Mouse (Mus musculus) testis, adult 2 months (tissue): ENCODE results near the gene Mgat3. TPM values are rescaled to one million over a fixed set of nuclear protein-coding genes. Genes with fewer than 3 reads are reported as not detected.
A peak's percentile ranks its signal among the peaks of the same experiment; 100 is the strongest.

ENCODE experiments used
- H3K27ac ChIP-seq: fragments of 200-500 bp; 2 replicates; pipeline ENCODE4 v1.5.1; 2012; ENCODE audit warnings: low read depth, low read length; ENCODE audit not compliant: control insufficient read depth, insufficient read depth
- H3K27me3 ChIP-seq: fragments of 200-500 bp; 2 replicates; pipeline ENCODE4 v1.6.1; 2012; ENCODE audit warnings: mild to moderate bottlenecking, low read length, moderate library complexity; ENCODE audit not compliant: control insufficient read depth, insufficient read depth
- H3K36me3 ChIP-seq: fragments of 200-500 bp; 2 replicates; pipeline ENCODE4 v1.6.1; 2012; ENCODE audit warnings: mild to moderate bottlenecking, low read length; ENCODE audit not compliant: control insufficient read depth, insufficient read depth
- H3K4me1 ChIP-seq: fragments of 200-500 bp; 2 replicates; pipeline ENCODE4 v1.6.1; 2012; ENCODE audit warnings: low read length; ENCODE audit not compliant: control insufficient read depth, insufficient read depth
- H3K4me3 ChIP-seq: fragments of 200-500 bp; 2 replicates; pipeline ENCODE4 v1.5.1; 2012; ENCODE audit warnings: low read depth, mild to moderate bottlenecking, low read length, moderate library complexity, mixed read lengths; ENCODE audit not compliant: control insufficient read depth
- CTCF ChIP-seq: fragments of 200-500 bp; IDR thresholded peaks from 2 replicates; pipeline ENCODE4 v1.5.1; 2012; ENCODE audit warnings: low read depth, mild to moderate bottlenecking, inconsistent platforms, low read length, moderate library complexity; ENCODE audit not compliant: control insufficient read depth, insufficient read depth, insufficient replicate concordance
- POLR2A ChIP-seq: fragments of 200-500 bp; IDR thresholded peaks from 2 replicates; pipeline ENCODE4 v1.6.1; 2012; ENCODE audit warnings: low read depth, mild to moderate bottlenecking, inconsistent platforms, low read length, moderate library complexity; ENCODE audit not compliant: control insufficient read depth
- polyA plus RNA-seq: library from polyadenylated mRNA; depleted of rRNA; stranded (reverse); fragments of >200 nt; gene quantifications from 2 replicates; pipeline ENCODE4 v1.2.3, GENCODE M21; 2012

Gene Mgat3
- polyA plus RNA-seq, 1 experiment = 0.38 TPM

DNA sequence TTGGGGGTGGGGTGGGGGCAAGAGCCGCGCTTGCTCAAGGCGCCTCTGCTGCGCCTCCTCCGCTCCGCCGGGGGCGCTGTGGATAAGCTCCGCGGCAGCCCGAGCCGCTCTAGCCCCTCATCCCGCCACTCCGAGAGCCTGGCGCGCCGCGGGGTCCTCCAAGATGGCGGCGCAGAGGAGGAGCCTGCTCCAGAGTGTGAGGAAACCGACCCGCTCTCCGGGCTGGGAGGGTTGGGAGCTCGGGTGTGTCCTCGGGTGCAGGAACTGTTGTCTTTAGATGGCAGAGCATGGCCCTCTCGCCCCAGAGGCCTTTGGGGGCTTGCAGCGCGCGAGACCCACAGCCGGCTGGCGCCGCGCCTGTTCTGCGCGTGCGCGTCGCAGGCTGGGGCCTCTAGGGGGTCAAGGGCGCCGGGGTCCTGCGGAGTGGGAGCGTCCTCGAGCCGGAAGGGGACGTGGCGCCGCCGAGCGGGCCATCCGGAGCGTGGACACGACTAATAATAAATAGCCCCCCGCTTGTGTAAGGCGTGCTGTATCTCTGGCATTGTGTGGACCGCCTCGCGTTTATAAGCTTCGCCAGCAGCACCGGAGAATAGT lies 40.4 kb upstream of the Mgat3 start, which contains the start of gene Tab1:
TSS of gene Tab1 (plus strand) at position 135 of the 594 bp plus-strand sequence.
- H3K4me1 ChIP-seq = peaks cover 20% of the 10 kb centered on the region
- H3K27ac ChIP-seq = peak within 1 kb of the TSS; percentile 97
- no peaks in the 10 kb centered on the region for H3K27me3 ChIP-seq
- no peaks in the 10 kb centered on the region for H3K36me3 ChIP-seq
- TF ChIP-seq CTCF = peak; percentile 81; the same call in 1 of the 2 replicates
- peak; percentile 78; the same call in 1 of the 2 replicates for TF ChIP-seq POLR2A
- peak within 1 kb of the TSS; percentile 95 for H3K4me3 ChIP-seq

DNA sequence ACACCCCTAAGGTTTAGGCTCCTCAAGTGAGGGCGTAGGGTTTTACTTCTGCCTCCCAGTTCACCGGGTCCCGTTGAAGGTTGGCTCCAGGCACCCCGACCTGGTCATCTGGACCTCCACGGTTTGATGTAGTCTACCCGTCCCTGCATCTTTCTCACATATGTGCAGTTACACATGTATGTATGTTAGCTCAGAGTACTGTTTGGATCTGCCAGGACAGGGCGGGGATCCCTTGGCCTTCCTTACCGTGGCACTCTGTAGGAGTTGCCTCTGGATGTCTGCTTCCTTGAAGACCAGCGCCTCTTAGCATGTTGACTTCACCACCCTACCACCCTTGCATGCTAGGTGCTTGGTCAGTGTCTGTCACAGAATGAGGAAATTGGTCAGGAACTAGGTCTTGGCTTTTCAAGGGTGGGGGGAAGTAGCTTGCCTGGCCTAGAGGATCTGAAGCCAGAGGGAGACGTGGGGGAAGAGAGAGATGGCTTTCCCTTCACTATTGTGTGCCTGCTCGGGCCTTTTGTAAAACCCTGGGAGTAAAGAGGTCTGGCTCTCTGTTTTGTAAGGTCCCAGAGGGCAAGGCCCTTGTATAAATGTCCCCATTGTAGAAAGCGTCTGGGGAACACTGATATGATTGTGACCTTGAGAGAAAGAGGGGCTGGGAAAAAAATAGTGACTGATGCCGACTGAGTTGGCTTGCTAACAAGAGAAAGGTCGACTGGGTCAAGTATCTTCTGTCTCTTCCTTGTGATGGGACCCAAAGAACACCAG lies 39.7 kb upstream of the Mgat3 start:
- peaks cover 22% of the 10 kb centered on the region for H3K4me1 ChIP-seq

DNA sequence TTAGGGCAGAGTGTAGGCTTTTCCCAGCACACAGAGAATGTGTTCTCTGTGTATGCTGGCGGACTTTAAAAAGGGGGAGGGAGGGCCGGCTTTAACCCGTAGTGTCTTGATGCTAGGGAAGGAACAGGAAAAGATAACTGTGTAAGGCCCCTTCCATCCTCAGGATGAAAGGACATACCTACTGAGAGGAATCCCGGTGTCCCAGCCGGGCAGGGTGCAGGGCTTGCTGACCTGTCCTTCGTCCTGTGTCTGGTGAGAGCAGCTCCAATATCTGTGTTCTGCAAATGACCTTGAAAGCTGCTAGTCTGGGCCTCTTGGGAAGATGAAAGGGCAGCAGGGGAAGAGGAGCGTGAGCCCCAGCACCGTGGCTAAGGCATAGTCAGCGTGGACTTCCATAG lies 39.1 kb upstream of the Mgat3 start:
- peak overlapping the region; percentile 74; the same call in 1 of the 2 replicates for H3K27ac ChIP-seq
- H3K4me1 ChIP-seq = peaks cover 22% of the 10 kb centered on the region
- TF ChIP-seq CTCF (no peak), POLR2A (no peak)

More for the DNA sequence above, 39.7 kb upstream of the Mgat3 start:
- Histone ChIP-seq H3K36me3 (no peaks in the 10 kb centered on the region), H3K27me3 (no peaks in the 10 kb centered on the region), H3K4me3 (peak overlapping the region; percentile 95), H3K27ac (peak overlapping the region; percentile 74)
- no peak for TF ChIP-seq CTCF
- no peak for TF ChIP-seq POLR2A

DNA sequence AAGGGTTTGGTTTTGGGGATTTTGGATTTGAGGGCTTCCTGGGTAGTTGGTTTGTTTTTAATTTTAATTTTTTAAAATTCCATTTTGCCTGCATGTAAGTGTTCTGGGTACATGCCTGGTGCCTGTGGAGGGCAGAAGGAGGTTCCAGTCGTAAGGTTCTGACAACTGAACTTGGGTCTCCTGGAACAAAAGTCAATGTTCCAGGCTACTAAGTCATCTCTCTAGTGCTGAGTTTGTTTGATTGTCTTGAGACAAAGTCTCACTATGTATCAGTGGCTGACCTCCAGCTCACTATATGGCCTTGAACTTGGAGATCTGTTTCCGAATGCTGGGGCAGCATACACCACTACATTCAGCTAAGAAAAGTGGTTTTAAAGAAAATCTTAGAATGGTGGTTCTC lies 38.0 kb upstream of the Mgat3 start:
- no peaks in the 10 kb centered on the region for H3K36me3 ChIP-seq
- no peak overlapping the region for H3K27ac ChIP-seq
- no peak overlapping the region for H3K4me3 ChIP-seq
- H3K4me1 ChIP-seq = peaks cover 22% of the 10 kb centered on the region
- H3K27me3 ChIP-seq = no peaks in the 10 kb centered on the region
- no peak for TF ChIP-seq POLR2A
- TF ChIP-seq CTCF = no peak

More for the DNA sequence above, 39.1 kb upstream of the Mgat3 start:
- Histone ChIP-seq H3K27me3 (no peaks in the 10 kb centered on the region), H3K4me3 (no peak overlapping the region), H3K36me3 (no peaks in the 10 kb centered on the region)

DNA sequence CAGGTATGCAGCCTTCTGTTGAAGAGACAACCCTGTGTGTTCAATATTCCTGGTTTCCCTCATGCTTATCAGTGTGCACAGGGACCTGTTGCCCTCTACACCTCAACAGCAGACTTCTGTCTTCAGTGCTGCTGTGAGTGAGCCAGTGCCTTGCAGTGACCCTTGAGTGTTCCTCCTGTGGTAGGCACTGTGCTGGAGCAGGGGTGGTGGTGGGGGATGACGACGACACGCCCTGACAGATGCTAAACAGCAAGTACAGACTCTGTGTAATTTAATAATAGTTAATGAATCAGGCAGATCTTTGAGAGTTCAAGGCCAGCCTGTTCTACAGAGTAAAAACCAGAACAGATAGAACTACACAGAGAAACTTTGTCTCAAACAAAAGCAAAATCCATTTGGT lies 36.9 kb upstream of the Mgat3 start:
- no peaks in the 10 kb centered on the region for H3K36me3 ChIP-seq
- H3K27ac ChIP-seq = peak overlapping the region; percentile 15; the same call in 1 of the 2 replicates
- H3K4me1 ChIP-seq = peaks cover 22% of the 10 kb centered on the region
- no peak overlapping the region for H3K4me3 ChIP-seq
- TF ChIP-seq POLR2A (no peak), CTCF (no peak)
- H3K27me3 ChIP-seq = no peaks in the 10 kb centered on the region

DNA sequence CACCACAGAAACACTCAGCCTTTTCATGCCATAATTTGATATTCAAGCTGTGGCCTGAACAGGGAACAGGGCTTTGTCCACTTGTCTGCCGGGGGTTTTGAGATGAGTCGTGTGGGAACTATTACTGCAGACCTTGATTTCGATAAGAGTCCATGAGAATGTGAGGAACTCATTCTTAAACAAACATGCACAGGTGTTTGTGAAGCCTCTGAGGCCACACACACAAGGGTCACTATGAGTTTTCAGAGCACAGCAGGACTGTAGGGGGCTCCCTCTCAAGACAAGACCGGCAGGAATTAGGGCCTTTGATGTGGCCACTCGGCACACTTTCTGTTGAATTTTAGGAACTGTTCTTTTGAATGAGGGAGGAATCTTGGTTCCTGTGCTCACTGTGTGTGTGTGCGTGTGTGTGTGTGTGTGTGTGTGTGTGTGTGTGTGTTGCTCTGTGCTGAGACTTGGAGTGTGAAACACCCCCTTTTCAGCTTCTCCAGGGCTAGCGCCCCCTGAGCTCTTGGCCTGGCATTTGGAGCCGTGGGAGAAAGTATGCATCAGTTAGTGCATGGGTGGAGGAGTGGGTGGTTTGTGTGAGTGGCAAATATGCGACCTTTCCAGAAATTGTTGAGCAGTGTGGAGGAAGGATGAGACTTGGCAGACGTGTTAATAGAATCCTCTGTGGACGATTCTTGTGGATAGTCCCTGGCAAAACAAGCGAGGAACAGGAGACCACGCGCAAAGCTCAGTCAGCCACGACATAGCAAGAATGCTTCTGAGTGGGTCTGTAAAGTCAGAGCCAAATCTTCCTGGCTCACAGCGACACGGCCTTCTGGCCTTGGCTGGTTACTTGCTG lies 35.4 kb upstream of the Mgat3 start:
- H3K4me3 ChIP-seq = no peak overlapping the region
- H3K4me1 ChIP-seq = peaks cover 22% of the 10 kb centered on the region
- no peaks in the 10 kb centered on the region for H3K36me3 ChIP-seq
- H3K27ac ChIP-seq = 0 out of 2 replicates have a peak overlapping the region, but pooled peaks have one; percentile 30
- no peak for TF ChIP-seq POLR2A
- no peak for TF ChIP-seq CTCF
- no peaks in the 10 kb centered on the region for H3K27me3 ChIP-seq

DNA sequence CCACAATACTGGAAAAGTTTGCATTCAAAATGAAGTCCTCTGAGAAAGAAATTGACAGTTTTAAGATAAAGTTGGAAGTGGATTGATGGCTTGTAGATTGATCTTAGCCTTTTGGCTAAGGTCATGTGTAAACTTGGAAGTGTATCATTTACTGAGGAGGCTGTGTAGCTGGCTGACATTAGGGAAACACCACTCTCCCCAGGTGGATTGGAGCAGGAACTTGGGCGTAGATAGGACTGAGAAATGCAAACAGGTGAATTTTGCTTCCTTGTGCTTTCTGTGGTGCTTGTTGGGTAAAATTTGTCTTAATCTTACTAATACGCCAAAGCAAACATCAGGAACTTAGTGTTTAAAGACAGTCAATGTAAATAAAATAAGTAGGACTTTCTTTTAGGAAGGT lies 33.2 kb upstream of the Mgat3 start:
- Histone ChIP-seq H3K27me3 (no peaks in the 10 kb centered on the region), H3K27ac (no peak overlapping the region), H3K36me3 (no peaks in the 10 kb centered on the region), H3K4me3 (no peak overlapping the region), H3K4me1 (peaks cover 8% of the 10 kb centered on the region)
- no peak for TF ChIP-seq CTCF
- no peak for TF ChIP-seq POLR2A
